Mouse (Mus musculus): ENCODE measurements around the gene Mall. TPM values are rescaled to one million over a fixed set of nuclear protein-coding genes. Genes with fewer than 3 reads are reported as not detected.

Mall gene
- 0.98 and 1.1 TPM in 2 replicates for polyA plus RNA-seq (2015; fragmentation: Nextera tagmentation; extraction: Ambion mirVana)

GRCm38 (mm10) chr2:127729671-127730070 is at the start of gene Mall:
Gene Mall, minus strand, starts transcription at chr2:127729932.
- H3K4me3 ChIP-seq, result no peak within 1 kb of the TSS
- no peaks in the 10 kb centered on the region for H3K9me3 ChIP-seq
- H3K27ac ChIP-seq, result no peak within 1 kb of the TSS
- H3K4me2 ChIP-seq, result peak within 1 kb of the TSS; percentile 32
- peaks cover 10% of the 10 kb centered on the region; the same call in 1 of the 2 replicates for H3K27me3 ChIP-seq (replicated peaks)
- no peaks in the 10 kb centered on the region for H3K36me3 ChIP-seq (replicated peaks)
- WGBS, result 1% methylated on average over 26 of the region's 26 CpGs
- ATAC-seq (replicated peaks), result no peak
- no peak within 1 kb of the TSS for H3K9ac ChIP-seq
- H3K4me1 ChIP-seq, result peaks cover 7% of the 10 kb centered on the region

GRCm38 (mm10) chr2:127778451-127778850 is 48.7 kb upstream of the Mall start:
- Histone ChIP-seq H3K4me1 (peaks cover 7% of the 10 kb centered on the region; the same call in 1 of the 2 replicates), H3K4me3 (no peak overlapping the region), H3K4me2 (no peak overlapping the region), H3K9me3 (no peaks in the 10 kb centered on the region), H3K27me3 (replicated peaks) (no peaks in the 10 kb centered on the region), H3K9ac (no peak overlapping the region), H3K36me3 (replicated peaks) (0 out of 2 replicates have a peak, but pooled peaks cover 4% of the 10 kb centered on the region), H3K27ac (no peak overlapping the region)
- WGBS, result 95% methylated on average over 5 of the region's 5 CpGs
- ATAC-seq (replicated peaks), result no peak

GRCm38 (mm10) chr2:127775013-127775412 is 45.3 kb upstream of the Mall start:
- 55% methylated on average over 3 of the region's 3 CpGs for WGBS
- no peak for ATAC-seq (replicated peaks)
- Histone ChIP-seq H3K27me3 (replicated peaks) (no peaks in the 10 kb centered on the region), H3K9me3 (no peaks in the 10 kb centered on the region), H3K4me2 (no peak overlapping the region), H3K36me3 (replicated peaks) (peaks cover 10% of the 10 kb centered on the region; the same call in 1 of the 2 replicates), H3K9ac (no peak overlapping the region), H3K4me3 (no peak overlapping the region), H3K27ac (no peak overlapping the region), H3K4me1 (peaks cover 7% of the 10 kb centered on the region; the same call in 1 of the 2 replicates)

GRCm38 (mm10) chr2:127774578-127774941 is 44.8 kb upstream of the Mall start:
- WGBS, result 4% methylated on average over 1 of the region's 1 CpGs
- no peaks in the 10 kb centered on the region for H3K27me3 ChIP-seq (replicated peaks)
- H3K36me3 ChIP-seq (replicated peaks), result peaks cover 12% of the 10 kb centered on the region; the same call in 1 of the 2 replicates
- peaks cover 7% of the 10 kb centered on the region; the same call in 1 of the 2 replicates for H3K4me1 ChIP-seq
- peak; percentile 66; the same call in 1 of the 2 replicates for ATAC-seq (replicated peaks)
- no peak overlapping the region for H3K27ac ChIP-seq
- no peak overlapping the region for H3K9ac ChIP-seq
- no peaks in the 10 kb centered on the region for H3K9me3 ChIP-seq
- H3K4me2 ChIP-seq, result peak overlapping the region; percentile 33; the same call in 1 of the 2 replicates
- H3K4me3 ChIP-seq, result no peak overlapping the region

- H3K4me2 ChIP-seq, result peak overlapping the region; percentile 33
- peak overlapping the region; percentile 65 for H3K27ac ChIP-seq
- H3K36me3 ChIP-seq (replicated peaks), result peaks cover 13% of the 10 kb centered on the region; the same call in 1 of the 2 replicates
- H3K9ac ChIP-seq, result no peak overlapping the region; the same call in 1 of the 2 replicates
- H3K9me3 ChIP-seq, result no peaks in the 10 kb centered on the region
- ATAC-seq (replicated peaks), result peak; percentile 69; the same call in 1 of the 2 replicates
- H3K4me3 ChIP-seq, result no peak overlapping the region
- WGBS, result 22% methylated on average over 15 of the region's 15 CpGs
- H3K4me1 ChIP-seq, result peaks cover 7% of the 10 kb centered on the region; the same call in 1 of the 2 replicates
- no peaks in the 10 kb centered on the region for H3K27me3 ChIP-seq (replicated peaks)
Measured at GRCm38 (mm10) chr2:127773938-127774577, 44.3 kb upstream of the Mall start.

GRCm38 (mm10) chr2:127761587-127761986 is 31.9 kb upstream of the Mall start:
- Histone ChIP-seq H3K9me3 (no peaks in the 10 kb centered on the region), H3K4me2 (no peak overlapping the region), H3K27ac (no peak overlapping the region), H3K4me1 (peaks cover 3% of the 10 kb centered on the region; the same call in 1 of the 2 replicates), H3K36me3 (replicated peaks) (peaks cover 9% of the 10 kb centered on the region), H3K4me3 (no peak overlapping the region), H3K9ac (no peak overlapping the region), H3K27me3 (replicated peaks) (no peaks in the 10 kb centered on the region)
- no peak for ATAC-seq (replicated peaks)
- 91% methylated on average over 5 of the region's 5 CpGs for WGBS

GRCm38 (mm10) chr2:127760429-127761000 is 30.8 kb upstream of the Mall start:
- Histone ChIP-seq H3K36me3 (replicated peaks) (peaks cover 9% of the 10 kb centered on the region), H3K9me3 (no peaks in the 10 kb centered on the region), H3K9ac (no peak overlapping the region), H3K27ac (no peak overlapping the region), H3K27me3 (replicated peaks) (no peaks in the 10 kb centered on the region), H3K4me3 (no peak overlapping the region), H3K4me1 (peaks cover 3% of the 10 kb centered on the region; the same call in 1 of the 2 replicates), H3K4me2 (no peak overlapping the region)
- 82% methylated on average over 10 of the region's 10 CpGs for WGBS
- ATAC-seq (replicated peaks), result no peak

GRCm38 (mm10) chr2:127760014-127760413 is 30.3 kb upstream of the Mall start:
- Histone ChIP-seq H3K4me2 (no peak overlapping the region), H3K27me3 (replicated peaks) (no peaks in the 10 kb centered on the region), H3K27ac (no peak overlapping the region), H3K9me3 (no peaks in the 10 kb centered on the region), H3K36me3 (replicated peaks) (peaks cover 9% of the 10 kb centered on the region), H3K4me3 (no peak overlapping the region), H3K4me1 (peaks cover 3% of the 10 kb centered on the region; the same call in 1 of the 2 replicates), H3K9ac (no peak overlapping the region)
- 91% methylated on average over 6 of the region's 6 CpGs for WGBS
- ATAC-seq (replicated peaks), result no peak

GRCm38 (mm10) chr2:127759157-127759880 is 29.6 kb upstream of the Mall start:
- Histone ChIP-seq H3K4me3 (no peak overlapping the region), H3K27me3 (replicated peaks) (no peaks in the 10 kb centered on the region), H3K27ac (no peak overlapping the region), H3K9me3 (no peaks in the 10 kb centered on the region), H3K4me2 (no peak overlapping the region), H3K9ac (no peak overlapping the region), H3K4me1 (peaks cover 3% of the 10 kb centered on the region; the same call in 1 of the 2 replicates), H3K36me3 (replicated peaks) (peaks cover 9% of the 10 kb centered on the region)
- 93% methylated on average over 5 of the region's 5 CpGs for WGBS
- ATAC-seq (replicated peaks), result no peak

GRCm38 (mm10) chr2:127757171-127757570 is 27.4 kb upstream of the Mall start:
- Histone ChIP-seq H3K4me2 (no peak overlapping the region), H3K27ac (no peak overlapping the region)
- 0 out of 2 replicates have a peak, but pooled peaks have one; percentile 45 for ATAC-seq (replicated peaks)

GRCm38 (mm10) chr2:127754113-127754512 is 24.4 kb upstream of the Mall start:
- whole genome bisulfite sequencing, result 97% methylated on average over 4 of the region's 4 CpGs
- Histone ChIP-seq H3K4me3 (no peak overlapping the region), H3K4me1 (peaks cover 3% of the 10 kb centered on the region; the same call in 1 of the 2 replicates), H3K9me3 (no peaks in the 10 kb centered on the region), H3K27ac (no peak overlapping the region), H3K36me3 (replicated peaks) (no peaks in the 10 kb centered on the region), H3K9ac (no peak overlapping the region), H3K27me3 (replicated peaks) (no peaks in the 10 kb centered on the region), H3K4me2 (no peak overlapping the region)
- ATAC-seq (replicated peaks), result no peak

More at GRCm38 (mm10) chr2:127757171-127757570, 27.4 kb upstream of the Mall start:
- Histone ChIP-seq H3K27me3 (replicated peaks) (no peaks in the 10 kb centered on the region), H3K4me1 (peaks cover 3% of the 10 kb centered on the region; the same call in 1 of the 2 replicates), H3K4me3 (no peak overlapping the region), H3K36me3 (replicated peaks) (peaks cover 9% of the 10 kb centered on the region), H3K9me3 (no peaks in the 10 kb centered on the region), H3K9ac (no peak overlapping the region)
- WGBS, result 47% methylated on average over 8 of the region's 8 CpGs
